Mouse (Mus musculus) MEL (cell line): Measurements from ENCODE around the gene Mad2l2.

Source experiments
- CTCF ChIP-seq, 3 experiments: IDR thresholded peaks in 2 of 3; conservative IDR thresholded peaks in 1 of 3; 2 replicates each; pipeline ENCODE4 v1.5.1; 2011 to 2012; ENCODE audit warnings: low read length in 3 of 3, low read depth in 2 of 3, mild to moderate bottlenecking in 2 of 3, improper control_type of control experiment in 1 of 3, inconsistent platforms in 1 of 3, mixed read lengths in 1 of 3, moderate library complexity in 1 of 3; ENCODE audit not compliant: control insufficient read depth in 1 of 3, insufficient read depth in 1 of 3, poor library complexity in 1 of 3, severe bottlenecking in 1 of 3
- MAX ChIP-seq: IDR thresholded peaks from 2 replicates; pipeline ENCODE4 v1.6.1; 2011; ENCODE audit warnings: low read length, improper control_type of control experiment
- MAZ ChIP-seq: IDR thresholded peaks from 2 replicates; pipeline ENCODE4 v1.6.1; 2012; ENCODE audit warnings: low read depth, mild to moderate bottlenecking, inconsistent platforms, low read length, improper control_type of control experiment
- MYC ChIP-seq: IDR thresholded peaks from 2 replicates; pipeline ENCODE4 v1.6.1; 2011; ENCODE audit warnings: low read depth, mild to moderate bottlenecking, low read length, improper control_type of control experiment, moderate library complexity
- POLR2A ChIP-seq, 2 experiments: IDR thresholded peaks; 2 replicates each; pipeline ENCODE4 v1.6.1; 2011 to 2012; ENCODE audit warnings: low read length in 2 of 2, mild to moderate bottlenecking in 2 of 2, control low read depth in 1 of 2, improper control_type of control experiment in 1 of 2, low read depth in 1 of 2, moderate library complexity in 1 of 2; ENCODE audit not compliant: control insufficient read depth in 1 of 2, insufficient read depth in 1 of 2, poor library complexity in 1 of 2
- SMC3 ChIP-seq: IDR thresholded peaks from 2 replicates; pipeline ENCODE4 v1.6.1; 2011; ENCODE audit warnings: low read depth, low read length, improper control_type of control experiment
- UBTF ChIP-seq: IDR thresholded peaks from 2 replicates; pipeline ENCODE4 v1.6.1; 2012; ENCODE audit warnings: low read depth, mild to moderate bottlenecking, inconsistent platforms, low read length, improper control_type of control experiment, moderate library complexity, borderline replicate concordance; ENCODE audit not compliant: insufficient read depth
- USF2 ChIP-seq, 2 experiments: IDR thresholded peaks; 2 replicates each; pipeline ENCODE4 v1.6.1; 2011 to 2012; ENCODE audit warnings: improper control_type of control experiment in 2 of 2, low read length in 2 of 2, borderline replicate concordance in 1 of 2, inconsistent platforms in 1 of 2, low read depth in 1 of 2, mild to moderate bottlenecking in 1 of 2; ENCODE audit not compliant: insufficient read depth in 1 of 2

DNA sequence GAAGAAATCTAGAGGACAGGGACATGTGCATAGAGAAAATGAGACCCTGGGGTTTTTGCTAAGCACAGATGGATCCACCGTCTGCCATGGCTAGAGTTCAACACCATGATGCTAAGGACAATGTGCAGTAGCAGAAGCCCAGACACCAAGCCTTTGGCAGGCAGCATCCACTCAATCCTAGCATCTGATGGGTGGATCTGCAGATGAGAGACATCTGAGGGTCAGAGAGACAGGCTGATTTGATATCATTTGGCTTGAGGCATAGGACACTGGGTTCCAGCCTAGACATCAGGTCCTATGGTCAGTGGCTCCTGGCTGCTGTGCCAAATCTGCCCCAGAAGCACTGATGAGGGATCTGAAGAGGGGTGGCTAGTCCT, 49.6 kb upstream of the Mad2l2 start:
- TF ChIP-seq MAZ (no peak), SMC3 (no peak), CTCF (IDR thresholded peaks at IDR 0.05 in 2 of 3, conservative IDR thresholded peaks at IDR 0.05 in 1 of 3; ENCODE audit: control insufficient read depth in 1 of 3, insufficient read depth in 1 of 3, low read depth in 2 of 3, low read length in 3 of 3, poor library complexity in 1 of 3, severe bottlenecking in 1 of 3) (no peak), MAX (no peak), POLR2A (IDR thresholded peaks at IDR 0.05; ENCODE audit: control insufficient read depth in 1 of 2, insufficient read depth in 1 of 2, low read depth in 1 of 2, low read length in 2 of 2, poor library complexity in 1 of 2) (no peak), USF2 (IDR thresholded peaks at IDR 0.05; ENCODE audit: borderline replicate concordance in 1 of 2, insufficient read depth in 1 of 2, low read depth in 1 of 2, low read length in 2 of 2) (no peak), MYC (no peak), UBTF (no peak)
